Mouse (Mus musculus): ENCODE results near the gene Snai3. TPM values are rescaled to one million over a fixed set of nuclear protein-coding genes. Genes with fewer than 3 reads are reported as not detected.
A peak's percentile ranks its signal among the peaks of the same experiment; 100 is the strongest.

Gene Snai3
- polyA plus RNA-seq, 1 experiment = 2.2 TPM

DNA sequence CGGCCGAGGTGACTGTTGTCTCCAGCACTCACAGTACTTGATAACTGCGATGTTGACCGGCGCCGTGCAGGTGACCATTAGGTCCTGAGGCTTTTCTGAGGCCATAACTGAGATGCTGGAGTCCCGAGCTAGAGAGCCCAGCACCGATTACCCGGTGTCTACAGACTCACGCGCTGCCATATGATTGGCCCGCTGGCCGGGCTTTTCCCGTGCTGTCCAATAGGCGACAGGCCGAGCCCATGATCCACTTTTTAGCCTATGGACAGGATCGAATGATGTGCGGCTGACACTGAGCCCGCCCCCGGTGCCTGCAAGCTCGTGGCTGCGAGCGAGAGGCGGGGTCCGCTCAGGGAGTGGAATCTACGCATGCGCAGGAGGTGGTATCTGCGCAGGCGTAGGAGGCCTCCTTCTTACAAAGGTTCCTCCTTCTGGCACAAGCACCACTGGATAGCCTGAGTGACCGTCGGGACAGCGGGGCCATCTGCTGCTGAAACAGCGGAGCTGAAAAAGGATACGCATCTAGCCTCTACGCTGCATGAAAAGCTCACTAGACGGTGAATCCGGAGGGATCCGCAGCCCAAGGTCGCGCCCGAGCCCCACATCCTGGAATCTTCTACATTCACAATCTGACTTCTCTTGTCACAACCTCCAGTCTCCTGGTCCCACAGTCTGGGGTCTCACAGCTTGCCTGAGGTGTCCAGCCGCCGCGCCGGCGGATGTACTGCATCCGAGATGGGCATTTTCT, 17.1 kb downstream of the Snai3 start, which contains the start of gene Mvd:
Gene Mvd, minus strand, starts transcription at position 161 of the 745 bp plus-strand sequence.
- no peaks in the 10 kb centered on the region for H3K36me3 ChIP-seq (ENCODE audit: control insufficient read depth, insufficient read depth, low read length)
- peak within 1 kb of the TSS; percentile 94 for H3K27ac ChIP-seq (ENCODE audit: insufficient read depth, low read depth, low read length)
- H3K27me3 ChIP-seq (ENCODE audit: control insufficient read depth, insufficient read depth, low read length) = no peaks in the 10 kb centered on the region
- TF ChIP-seq CTCF (IDR thresholded peaks at IDR 0.05; ENCODE audit: extremely low read depth, insufficient read length, insufficient replicate concordance, low read depth, low read length) = peak; percentile 32; the same call in 1 of the 2 replicates
- peak; percentile 93 for TF ChIP-seq POLR2A (IDR thresholded peaks at IDR 0.05; ENCODE audit: low read depth, low read length)
- H3K4me3 ChIP-seq (ENCODE audit: low read depth, low read length) = peak within 1 kb of the TSS; percentile 75
- H3K4me1 ChIP-seq (ENCODE audit: control insufficient read depth, insufficient read depth, insufficient read length, low read length) = peaks cover 8% of the 10 kb centered on the region
- under 1% methylated on average over 47 of the region's 47 CpGs for WGBS

DNA sequence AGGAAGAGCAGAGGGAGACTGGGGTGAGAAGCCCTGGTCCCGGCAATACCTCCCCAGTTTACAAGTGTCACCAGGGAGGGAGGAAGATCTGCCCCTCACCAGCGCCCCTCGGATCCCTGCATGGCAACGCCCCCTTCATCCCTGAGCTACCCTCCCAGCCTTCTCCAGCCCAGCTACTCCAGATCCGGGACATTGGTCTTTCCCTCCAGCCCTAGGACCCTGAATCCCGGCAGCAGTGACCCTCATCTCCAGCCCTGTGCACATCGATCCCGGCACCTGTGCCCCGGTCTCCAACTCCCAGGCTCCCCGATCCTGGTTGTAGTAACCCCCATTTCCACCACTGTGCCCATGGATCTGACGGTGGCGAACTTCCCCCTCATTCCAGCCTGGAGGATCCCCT, 17.8 kb downstream of the Snai3 start:
- Histone ChIP-seq H3K36me3 (ENCODE audit: control insufficient read depth, insufficient read depth, low read length) (0 out of 2 replicates have a peak, but pooled peaks cover 1% of the 10 kb centered on the region), H3K27me3 (ENCODE audit: control insufficient read depth, insufficient read depth, low read length) (no peaks in the 10 kb centered on the region), H3K4me3 (ENCODE audit: low read depth, low read length) (peak overlapping the region; percentile 72), H3K27ac (ENCODE audit: insufficient read depth, low read depth, low read length) (peak overlapping the region; percentile 12; the same call in 1 of the 2 replicates), H3K4me1 (ENCODE audit: control insufficient read depth, insufficient read depth, insufficient read length, low read length) (peaks cover 8% of the 10 kb centered on the region)
- TF ChIP-seq POLR2A (IDR thresholded peaks at IDR 0.05; ENCODE audit: low read depth, low read length) (no peak), CTCF (IDR thresholded peaks at IDR 0.05; ENCODE audit: extremely low read depth, insufficient read length, insufficient replicate concordance, low read depth, low read length) (no peak)
- under 1% methylated on average over 12 of the region's 12 CpGs for WGBS

GRCm38 (mm10) chr8:122442356-122442755, 18.2 kb downstream of the Snai3 start:
- WGBS = 8% methylated on average over 7 of the region's 7 CpGs
- Histone ChIP-seq H3K36me3 (ENCODE audit: control insufficient read depth, insufficient read depth, low read length) (0 out of 2 replicates have a peak, but pooled peaks cover 1% of the 10 kb centered on the region), H3K4me3 (ENCODE audit: low read depth, low read length) (peak overlapping the region; percentile 72), H3K4me1 (ENCODE audit: control insufficient read depth, insufficient read depth, insufficient read length, low read length) (peaks cover 8% of the 10 kb centered on the region), H3K27me3 (ENCODE audit: control insufficient read depth, insufficient read depth, low read length) (no peaks in the 10 kb centered on the region), H3K27ac (ENCODE audit: insufficient read depth, low read depth, low read length) (no peak overlapping the region)
- TF ChIP-seq CTCF (IDR thresholded peaks at IDR 0.05; ENCODE audit: extremely low read depth, insufficient read length, insufficient replicate concordance, low read depth, low read length) = no peak
- no peak for TF ChIP-seq POLR2A (IDR thresholded peaks at IDR 0.05; ENCODE audit: low read depth, low read length)

- TF ChIP-seq POLR2A (IDR thresholded peaks at IDR 0.05; ENCODE audit: low read depth, low read length) = no peak
- no peak for TF ChIP-seq CTCF (IDR thresholded peaks at IDR 0.05; ENCODE audit: extremely low read depth, insufficient read length, insufficient replicate concordance, low read depth, low read length)
Observed at GRCm38 (mm10) chr8:122441326-122441725, 19.2 kb downstream of the Snai3 start.

GRCm38 (mm10) chr8:122439336-122439735, 21.2 kb downstream of the Snai3 start:
- 97% methylated on average over 16 of the region's 16 CpGs for WGBS
- H3K36me3 ChIP-seq (ENCODE audit: control insufficient read depth, insufficient read depth, low read length) = peaks cover 11% of the 10 kb centered on the region
- peaks cover 7% of the 10 kb centered on the region for H3K4me1 ChIP-seq (ENCODE audit: control insufficient read depth, insufficient read depth, insufficient read length, low read length)
- H3K4me3 ChIP-seq (ENCODE audit: low read depth, low read length) = no peak overlapping the region
- no peak overlapping the region for H3K27ac ChIP-seq (ENCODE audit: insufficient read depth, low read depth, low read length)
- TF ChIP-seq POLR2A (IDR thresholded peaks at IDR 0.05; ENCODE audit: low read depth, low read length) (no peak), CTCF (IDR thresholded peaks at IDR 0.05; ENCODE audit: extremely low read depth, insufficient read length, insufficient replicate concordance, low read depth, low read length) (no peak)
- no peaks in the 10 kb centered on the region for H3K27me3 ChIP-seq (ENCODE audit: control insufficient read depth, insufficient read depth, low read length)

More at GRCm38 (mm10) chr8:122441326-122441725, 19.2 kb downstream of the Snai3 start:
- Histone ChIP-seq H3K27me3 (ENCODE audit: control insufficient read depth, insufficient read depth, low read length) (no peaks in the 10 kb centered on the region), H3K36me3 (ENCODE audit: control insufficient read depth, insufficient read depth, low read length) (peaks cover 7% of the 10 kb centered on the region; the same call in 1 of the 2 replicates), H3K4me3 (ENCODE audit: low read depth, low read length) (no peak overlapping the region), H3K4me1 (ENCODE audit: control insufficient read depth, insufficient read depth, insufficient read length, low read length) (peaks cover 9% of the 10 kb centered on the region), H3K27ac (ENCODE audit: insufficient read depth, low read depth, low read length) (no peak overlapping the region)
- WGBS = 90% methylated on average over 1 of the region's 1 CpGs

GRCm38 (mm10) chr8:122437708-122438331, 22.7 kb downstream of the Snai3 start:
- Histone ChIP-seq H3K27ac (ENCODE audit: insufficient read depth, low read depth, low read length) (peak overlapping the region; percentile 27; the same call in 1 of the 2 replicates), H3K4me1 (ENCODE audit: control insufficient read depth, insufficient read depth, insufficient read length, low read length) (peaks cover 9% of the 10 kb centered on the region), H3K27me3 (ENCODE audit: control insufficient read depth, insufficient read depth, low read length) (no peaks in the 10 kb centered on the region), H3K36me3 (ENCODE audit: control insufficient read depth, insufficient read depth, low read length) (peaks cover 11% of the 10 kb centered on the region), H3K4me3 (ENCODE audit: low read depth, low read length) (peak overlapping the region; percentile 32)
- TF ChIP-seq CTCF (IDR thresholded peaks at IDR 0.05; ENCODE audit: extremely low read depth, insufficient read length, insufficient replicate concordance, low read depth, low read length) = no peak
- TF ChIP-seq POLR2A (IDR thresholded peaks at IDR 0.05; ENCODE audit: low read depth, low read length) = no peak
- WGBS = 91% methylated on average over 13 of the region's 13 CpGs

Measured in small intestine, adult 2 months (tissue).